Mouse (Mus musculus) liver, embryonic 14.5 days (tissue): Measurements from ENCODE around the gene Junb.

Experiments used
- CTCF ChIP-seq: IDR thresholded peaks from 2 replicates; pipeline ENCODE4 v1.5.1; 2016; ENCODE audit warnings: antibody characterized with exemption, low read depth, control low read depth
- EP300 ChIP-seq: IDR thresholded peaks from 2 replicates; pipeline ENCODE4 v1.6.1; 2016; ENCODE audit warnings: antibody characterized with exemption, low read depth

DNA sequence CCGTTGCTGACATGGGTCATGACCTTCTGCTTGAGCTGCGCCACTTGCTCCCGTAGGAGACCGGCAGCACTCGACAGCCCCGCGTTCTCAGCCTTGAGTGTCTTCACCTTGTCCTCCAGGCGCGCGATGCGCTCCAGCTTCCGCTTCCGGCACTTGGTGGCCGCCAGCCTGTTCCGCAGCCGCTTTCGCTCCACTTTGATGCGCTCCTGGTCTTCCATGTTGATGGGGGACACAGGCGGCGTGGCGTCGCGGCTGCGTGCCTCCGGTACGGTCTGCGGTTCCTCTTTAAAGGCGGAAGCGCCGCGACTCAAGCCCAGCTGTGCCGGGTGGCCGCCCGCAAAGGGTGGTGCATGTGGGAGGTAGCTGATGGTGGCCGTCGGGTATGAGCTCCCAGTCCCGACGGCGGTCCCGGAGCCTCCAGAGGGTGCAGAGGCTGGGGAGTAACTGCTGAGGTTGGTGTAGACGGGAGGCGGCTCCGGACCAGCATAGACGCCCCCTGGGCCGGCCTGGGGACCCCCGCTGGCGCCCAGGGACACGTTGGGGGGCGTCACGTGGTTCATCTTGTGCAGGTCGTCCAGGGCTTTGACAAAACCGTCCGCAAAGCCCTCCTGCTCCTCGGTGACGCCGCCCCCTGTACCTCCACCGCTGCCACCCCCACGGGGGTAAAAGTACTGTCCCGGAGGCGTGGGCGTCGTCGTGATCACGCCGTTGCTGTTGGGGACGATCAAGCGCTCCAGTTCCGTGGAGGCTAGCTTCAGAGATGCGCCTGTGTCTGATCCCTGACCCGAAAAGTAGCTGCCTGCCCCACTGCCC is 877 bp downstream of the Junb start:
- TF ChIP-seq CTCF (no peak), EP300 (no peak)
